Mouse (Mus musculus) E14TG2a.4 (cell line): ENCODE results near the gene Celf1.

ENCODE experiments used
- H3K27me3 ChIP-seq: 2 replicates; pipeline ENCODE4 v1.6.1; 2014; ENCODE audit warnings: low read length, control low read depth; ENCODE audit not compliant: insufficient read depth
- H3K36me3 ChIP-seq: 2 replicates; pipeline ENCODE4 v1.6.1; 2014; ENCODE audit warnings: low read length, control low read depth; ENCODE audit not compliant: insufficient read depth
- H3K4me1 ChIP-seq: replicated peaks from 2 replicates; pipeline ENCODE4 v1.6.1; 2014; ENCODE audit warnings: low read depth, low read length, control low read depth
- H3K4me3 ChIP-seq: replicated peaks from 2 replicates; pipeline ENCODE4 v1.5.1; 2014; ENCODE audit warnings: mild to moderate bottlenecking, low read length
- H3K9me3 ChIP-seq: 2 replicates; pipeline ENCODE4 v1.6.1; 2014; ENCODE audit warnings: low read length, control low read depth
- CTCF ChIP-seq: conservative IDR thresholded peaks from 2 replicates; pipeline ENCODE4 v1.5.1; 2014; ENCODE audit warnings: low read length
- NANOG ChIP-seq: IDR thresholded peaks from 2 replicates; pipeline ENCODE4 v1.6.1; 2014; ENCODE audit warnings: borderline replicate concordance, low read length, mixed read lengths
- POU5F1 ChIP-seq: IDR thresholded peaks from 2 replicates; pipeline ENCODE4 v1.6.1; 2014; ENCODE audit warnings: low read length, borderline replicate concordance

Gene Celf1

GRCm38 (mm10) chr2:91068162-91068871, 128.1 kb downstream of the Celf1 start:
- Histone ChIP-seq H3K27me3 (0 out of 2 replicates have a peak, but pooled peaks cover 6% of the 10 kb centered on the region), H3K36me3 (peaks cover 34% of the 10 kb centered on the region), H3K9me3 (no peaks in the 10 kb centered on the region), H3K4me3 (peak overlapping the region; percentile 85), H3K4me1 (peaks cover 59% of the 10 kb centered on the region)
- no peak for TF ChIP-seq POU5F1
- no peak for TF ChIP-seq NANOG
- no peak for TF ChIP-seq CTCF

GRCm38 (mm10) chr2:91068872-91069165, 128.6 kb downstream of the Celf1 start:
- no peak for TF ChIP-seq CTCF
- TF ChIP-seq POU5F1, result no peak
- TF ChIP-seq NANOG, result no peak
- H3K9me3 ChIP-seq, result no peaks in the 10 kb centered on the region

More at GRCm38 (mm10) chr2:91068872-91069165, 128.6 kb downstream of the Celf1 start:
- H3K27me3 ChIP-seq, result 0 out of 2 replicates have a peak, but pooled peaks cover 6% of the 10 kb centered on the region
- peak overlapping the region; percentile 85 for H3K4me3 ChIP-seq
- H3K4me1 ChIP-seq, result peaks cover 58% of the 10 kb centered on the region
- H3K36me3 ChIP-seq, result peaks cover 29% of the 10 kb centered on the region
